Mouse (Mus musculus) spleen, adult 2 months (tissue): ENCODE results near the gene Dupd1.

Source experiments
- CTCF ChIP-seq: fragments of 200-500 bp; IDR thresholded peaks from 2 replicates; pipeline ENCODE4 v1.5.1; 2011; ENCODE audit warnings: mild to moderate bottlenecking, inconsistent platforms; ENCODE audit not compliant: insufficient read depth, insufficient read length, insufficient replicate concordance; ENCODE audit errors: extremely low read depth
- POLR2A ChIP-seq: fragments of 200-500 bp; IDR thresholded peaks from 2 replicates; pipeline ENCODE4 v1.6.1; 2011; ENCODE audit warnings: low read depth, low read length, inconsistent platforms

- TF ChIP-seq CTCF (no peak), POLR2A (no peak)
These were observed 26.0 kb upstream of the Dupd1 start for GRCm38 (mm10) chr14:21740345-21740744.
